Mouse (Mus musculus) left cerebral cortex, adult 9 months (tissue): ENCODE data around the gene Olfr803.

Source experiments
- DNase-seq, 2 experiments: peaks; one replicate each; pipeline ENCODE4 v3.0.0; 2022; ENCODE audit warnings: low spot score in 2 of 2

Gene Olfr803

DNA sequence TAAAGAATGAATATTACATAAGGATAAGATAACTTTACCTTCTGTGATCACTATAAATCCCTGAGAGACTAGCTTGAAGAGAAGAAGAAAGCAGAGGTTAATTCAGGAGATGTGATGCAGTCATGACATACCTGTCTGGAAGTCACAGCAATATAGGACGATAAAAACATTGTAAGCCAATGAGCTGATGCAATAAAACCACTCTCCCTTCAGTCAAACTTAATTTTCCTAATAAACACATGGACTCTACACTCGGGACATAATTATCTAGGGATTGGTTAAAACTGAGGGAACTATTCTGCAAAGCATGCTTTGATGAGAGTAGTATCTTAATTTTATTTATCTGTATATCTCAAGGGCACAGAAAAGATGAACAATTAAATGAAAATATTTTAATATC, at the start of gene Olfr803:
TSS of gene Olfr803 (minus strand) at position 101 of the 400 bp plus-strand sequence.
- DNase-seq = no peak

DNA sequence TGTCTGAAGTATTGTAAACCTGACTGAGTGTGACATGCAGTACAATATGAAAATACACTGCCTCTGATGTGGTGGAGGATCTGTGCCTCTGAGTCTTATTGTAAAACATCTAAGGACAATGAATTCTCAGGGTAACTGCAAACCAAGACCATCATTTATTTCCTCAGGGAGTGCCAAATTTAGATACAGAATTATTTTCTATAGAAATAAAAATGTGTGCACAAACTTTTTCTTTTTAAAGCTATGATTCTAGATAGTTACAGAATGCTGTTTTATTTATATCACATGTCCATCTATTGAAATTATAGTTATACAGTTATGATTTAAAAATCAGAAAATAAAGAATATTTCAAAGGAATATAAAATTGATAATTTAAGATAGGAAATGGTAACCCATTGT, 47.7 kb upstream of the Olfr803 start, which contains the start of gene Olfr806:
TSS of gene Olfr806 (minus strand) at position 101 of the 400 bp plus-strand sequence.
- DNase-seq = no peak

GRCm38 (mm10) chr10:129729275-129729674, 35.2 kb upstream of the Olfr803 start, which contains the start of gene Olfr805:
Olfr805 (minus strand) TSS chr10:129729375.
- no peak for DNase-seq

DNA sequence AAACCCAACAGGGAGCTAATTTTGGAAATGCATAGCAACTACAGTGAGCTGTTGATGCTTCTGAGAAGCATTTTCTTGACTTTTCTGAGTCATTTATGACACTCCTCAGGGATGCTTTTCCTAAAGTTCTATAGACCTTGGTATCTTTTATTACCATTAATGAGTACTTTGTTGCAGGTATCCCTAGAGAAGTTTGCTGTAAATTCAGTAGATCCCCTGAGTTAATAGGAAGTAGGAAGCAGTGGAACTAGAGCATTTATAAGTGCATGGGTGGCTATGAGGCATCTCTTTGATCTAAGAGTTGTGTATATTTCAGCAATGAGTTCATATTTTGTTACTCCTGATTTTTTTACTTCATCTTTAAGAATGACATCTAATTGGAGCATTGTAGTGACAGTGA, 8.8 kb upstream of the Olfr803 start, which contains the start of gene Olfr804:
TSS of gene Olfr804 (plus strand) at position 301 of the 400 bp plus-strand sequence.
- no peak for DNase-seq

GRCm38 (mm10) chr10:129688069-129688468, 6.0 kb downstream of the Olfr803 start, which contains the start of gene Olfr802:
Olfr802 (minus strand) TSS chr10:129688169.
- no peak for DNase-seq

- no peak for DNase-seq
These were observed 20.3 kb downstream of the Olfr803 start, which contains the start of gene Olfr801 for GRCm38 (mm10) chr10:129673765-129674164. Olfr801 (minus strand) TSS chr10:129673865.

GRCm38 (mm10) chr10:129657394-129657793, 36.7 kb downstream of the Olfr803 start, which contains the start of gene Olfr800:
Olfr800 (plus strand) TSS chr10:129657694.
- no peak for DNase-seq

DNA sequence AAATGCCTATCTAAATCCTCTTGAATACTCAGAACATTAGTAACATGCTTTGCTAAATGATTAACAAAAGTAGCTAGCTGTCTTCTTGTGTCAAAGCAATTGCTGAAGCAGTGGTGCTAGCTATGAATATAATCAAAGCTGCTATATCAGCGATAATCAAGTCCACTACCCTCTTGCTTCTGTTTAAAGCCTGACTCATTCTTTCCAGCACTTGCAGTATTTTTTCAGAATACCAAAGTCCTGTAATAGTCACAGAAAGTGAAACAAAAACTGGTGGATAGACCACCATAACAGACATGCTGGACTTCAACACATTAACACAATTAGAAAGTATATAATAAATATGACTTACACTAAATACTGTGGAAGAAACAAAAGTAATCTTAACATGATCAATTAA, 42.3 kb downstream of the Olfr803 start:
- DNase-seq = no peak
